Mouse (Mus musculus): ENCODE data around the gene Rph3al. TPM values are rescaled to one million over a fixed set of nuclear protein-coding genes. Genes with fewer than 3 reads are reported as not detected.

The Rph3al gene
- total and polyA plus RNA-seq, 3 experiments = not detected

- Histone ChIP-seq H3K27me3 (ENCODE audit: insufficient read depth, low read length) (peaks cover 10% of the 10 kb centered on the region), H3K9me3 (replicated peaks) (no peaks in the 10 kb centered on the region), H3K4me3 (ENCODE audit: low read depth, low read length) (no peak overlapping the region), H3K4me1 (ENCODE audit: insufficient read depth, low read depth, low read length) (peaks cover 4% of the 10 kb centered on the region; the same call in 1 of the 2 replicates), H3K36me3 (replicated peaks) (no peaks in the 10 kb centered on the region)
- no peak for TF ChIP-seq GATA2 (IDR thresholded peaks at IDR 0.05; ENCODE audit: borderline replicate concordance, low read depth, low read length)
- TF ChIP-seq POLR2AphosphoS5 (IDR thresholded peaks at IDR 0.05; ENCODE audit: insufficient replicate concordance, low read depth, low read length) = no peak
- TF ChIP-seq CTCF (IDR thresholded peaks at IDR 0.05; ENCODE audit: low read depth, low read length) = no peak
- no peak for TF ChIP-seq TAL1 (conservative IDR thresholded peaks at IDR 0.05; ENCODE audit: low read depth, low read length)
- TF ChIP-seq GATA1 (IDR thresholded peaks at IDR 0.05; ENCODE audit: borderline replicate concordance, low read length) = no peak
- ATAC-seq (ENCODE audit: extremely low read depth, insufficient number of reproducible peaks, low FRiP score, poor library complexity, severe bottlenecking) (no peak), DNase-seq (ENCODE audit: low spot score) (no peak)
These were observed 19.1 kb downstream of the Rph3al start for GRCm38 (mm10) chr11:75919139-75919538.

- no peaks in the 10 kb centered on the region for H3K36me3 ChIP-seq (replicated peaks)
- DNase-seq (ENCODE audit: low spot score) (no peak), ATAC-seq (ENCODE audit: extremely low read depth, insufficient number of reproducible peaks, low FRiP score, poor library complexity, severe bottlenecking) (no peak)
- peaks cover 5% of the 10 kb centered on the region for H3K27me3 ChIP-seq (ENCODE audit: insufficient read depth, low read length)
- H3K4me3 ChIP-seq (ENCODE audit: low read depth, low read length) = no peak overlapping the region
- H3K4me1 ChIP-seq (ENCODE audit: insufficient read depth, low read depth, low read length) = peaks cover 12% of the 10 kb centered on the region
- TF ChIP-seq GATA2 (IDR thresholded peaks at IDR 0.05; ENCODE audit: borderline replicate concordance, low read depth, low read length) (no peak), POLR2AphosphoS5 (IDR thresholded peaks at IDR 0.05; ENCODE audit: insufficient replicate concordance, low read depth, low read length) (no peak), TAL1 (conservative IDR thresholded peaks at IDR 0.05; ENCODE audit: low read depth, low read length) (no peak), GATA1 (IDR thresholded peaks at IDR 0.05; ENCODE audit: borderline replicate concordance, low read length) (no peak), CTCF (IDR thresholded peaks at IDR 0.05; ENCODE audit: low read depth, low read length) (no peak)
- H3K9me3 ChIP-seq (replicated peaks) = no peaks in the 10 kb centered on the region
These were observed 20.9 kb downstream of the Rph3al start for GRCm38 (mm10) chr11:75917340-75917739.

- ATAC-seq (ENCODE audit: extremely low read depth, insufficient number of reproducible peaks, low FRiP score, poor library complexity, severe bottlenecking) = no peak
These were observed 24.3 kb downstream of the Rph3al start for GRCm38 (mm10) chr11:75913953-75914352.

GRCm38 (mm10) chr11:75912944-75913657 is 25.1 kb downstream of the Rph3al start:
- TF ChIP-seq CTCF (IDR thresholded peaks at IDR 0.05; ENCODE audit: low read depth, low read length) = peak; percentile 83
- no peak for TF ChIP-seq GATA1 (IDR thresholded peaks at IDR 0.05; ENCODE audit: borderline replicate concordance, low read length)
- Histone ChIP-seq H3K9me3 (replicated peaks) (peaks cover 2% of the 10 kb centered on the region; the same call in 1 of the 2 replicates), H3K27me3 (ENCODE audit: insufficient read depth, low read length) (peaks cover 9% of the 10 kb centered on the region), H3K36me3 (replicated peaks) (no peaks in the 10 kb centered on the region), H3K4me1 (ENCODE audit: insufficient read depth, low read depth, low read length) (peaks cover 12% of the 10 kb centered on the region), H3K4me3 (ENCODE audit: low read depth, low read length) (no peak overlapping the region)
- DNase-seq (ENCODE audit: low spot score) (peak; percentile 22), ATAC-seq (ENCODE audit: extremely low read depth, insufficient number of reproducible peaks, low FRiP score, poor library complexity, severe bottlenecking) (no peak)

More at GRCm38 (mm10) chr11:75913953-75914352, 24.3 kb downstream of the Rph3al start:
- Histone ChIP-seq H3K36me3 (replicated peaks) (no peaks in the 10 kb centered on the region), H3K27me3 (ENCODE audit: insufficient read depth, low read length) (peaks cover 5% of the 10 kb centered on the region), H3K9me3 (replicated peaks) (peaks cover 2% of the 10 kb centered on the region; the same call in 1 of the 2 replicates), H3K4me3 (ENCODE audit: low read depth, low read length) (no peak overlapping the region), H3K4me1 (ENCODE audit: insufficient read depth, low read depth, low read length) (peaks cover 12% of the 10 kb centered on the region)
- peak; percentile 69 for TF ChIP-seq CTCF (IDR thresholded peaks at IDR 0.05; ENCODE audit: low read depth, low read length)
- no peak for TF ChIP-seq TAL1 (conservative IDR thresholded peaks at IDR 0.05; ENCODE audit: low read depth, low read length)
- peak; percentile 36 for DNase-seq (ENCODE audit: low spot score)

- peaks cover 2% of the 10 kb centered on the region; the same call in 1 of the 2 replicates for H3K9me3 ChIP-seq (replicated peaks)
- no peak for ATAC-seq (ENCODE audit: extremely low read depth, insufficient number of reproducible peaks, low FRiP score, poor library complexity, severe bottlenecking)
- H3K4me3 ChIP-seq (ENCODE audit: low read depth, low read length) = no peak overlapping the region
- no peak for DNase-seq (ENCODE audit: low spot score)
- peaks cover 12% of the 10 kb centered on the region for H3K4me1 ChIP-seq (ENCODE audit: insufficient read depth, low read depth, low read length)
- H3K36me3 ChIP-seq (replicated peaks) = no peaks in the 10 kb centered on the region
- peaks cover 9% of the 10 kb centered on the region for H3K27me3 ChIP-seq (ENCODE audit: insufficient read depth, low read length)
- TF ChIP-seq GATA2 (IDR thresholded peaks at IDR 0.05; ENCODE audit: borderline replicate concordance, low read depth, low read length) (no peak), POLR2AphosphoS5 (IDR thresholded peaks at IDR 0.05; ENCODE audit: insufficient replicate concordance, low read depth, low read length) (no peak), GATA1 (IDR thresholded peaks at IDR 0.05; ENCODE audit: borderline replicate concordance, low read length) (no peak), TAL1 (conservative IDR thresholded peaks at IDR 0.05; ENCODE audit: low read depth, low read length) (no peak), CTCF (IDR thresholded peaks at IDR 0.05; ENCODE audit: low read depth, low read length) (no peak)
These were observed 26.3 kb downstream of the Rph3al start for GRCm38 (mm10) chr11:75911962-75912361.

GRCm38 (mm10) chr11:75909702-75910429 is 28.4 kb downstream of the Rph3al start:
- H3K36me3 ChIP-seq (replicated peaks) = no peaks in the 10 kb centered on the region
- H3K27me3 ChIP-seq (ENCODE audit: insufficient read depth, low read length) = peaks cover 16% of the 10 kb centered on the region
- no peak for TF ChIP-seq GATA2 (IDR thresholded peaks at IDR 0.05; ENCODE audit: borderline replicate concordance, low read depth, low read length)
- TF ChIP-seq CTCF (IDR thresholded peaks at IDR 0.05; ENCODE audit: low read depth, low read length) = no peak
- TF ChIP-seq GATA1 (IDR thresholded peaks at IDR 0.05; ENCODE audit: borderline replicate concordance, low read length) = no peak
- no peak for TF ChIP-seq POLR2AphosphoS5 (IDR thresholded peaks at IDR 0.05; ENCODE audit: insufficient replicate concordance, low read depth, low read length)
- no peak for TF ChIP-seq TAL1 (conservative IDR thresholded peaks at IDR 0.05; ENCODE audit: low read depth, low read length)
- DNase-seq (ENCODE audit: low spot score) = no peak
- no peak for ATAC-seq (ENCODE audit: extremely low read depth, insufficient number of reproducible peaks, low FRiP score, poor library complexity, severe bottlenecking)
- peaks cover 2% of the 10 kb centered on the region; the same call in 1 of the 2 replicates for H3K9me3 ChIP-seq (replicated peaks)
- no peak overlapping the region for H3K4me3 ChIP-seq (ENCODE audit: low read depth, low read length)
- peaks cover 12% of the 10 kb centered on the region for H3K4me1 ChIP-seq (ENCODE audit: insufficient read depth, low read depth, low read length)
